Mouse (Mus musculus): ENCODE measurements around the gene Trpm6. TPM values are rescaled to one million over a fixed set of nuclear protein-coding genes. Genes with fewer than 3 reads are reported as not detected.

The Trpm6 gene
- polyA plus RNA-seq, 1 experiment from 2014 or later = 0.27 TPM

DNA sequence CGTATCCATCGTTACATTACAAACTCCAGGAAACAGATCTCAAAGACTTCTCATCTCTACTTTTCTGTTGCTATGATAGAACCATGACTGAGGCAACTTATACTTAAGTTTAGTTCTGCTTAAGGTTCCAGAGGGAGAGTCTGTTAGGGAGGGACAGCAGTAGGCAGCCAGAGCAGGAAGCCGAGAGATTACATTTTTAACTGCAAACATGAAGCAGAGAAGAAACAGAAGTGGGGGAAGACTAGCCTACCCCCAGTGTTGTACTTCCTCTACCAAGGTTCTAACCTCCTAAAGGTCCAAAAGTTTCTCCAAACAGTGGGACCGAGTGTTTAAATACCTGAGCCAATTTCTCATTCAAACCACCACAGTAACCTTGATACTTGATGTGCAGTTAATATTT is 13.9 kb upstream of the Trpm6 start:
- 94% methylated on average over 4 of the region's 4 CpGs for WGBS
- Histone ChIP-seq H3K4me1 (no peaks in the 10 kb centered on the region), H3K27me3 (replicated peaks) (no peaks in the 10 kb centered on the region), H3K27ac (no peak overlapping the region), H3K9ac (no peak overlapping the region), H3K4me3 (no peak overlapping the region), H3K4me2 (replicated peaks) (no peak overlapping the region), H3K9me3 (no peaks in the 10 kb centered on the region), H3K36me3 (no peaks in the 10 kb centered on the region)
- ATAC-seq (ENCODE audit: low FRiP score, low read depth) = no peak

DNA sequence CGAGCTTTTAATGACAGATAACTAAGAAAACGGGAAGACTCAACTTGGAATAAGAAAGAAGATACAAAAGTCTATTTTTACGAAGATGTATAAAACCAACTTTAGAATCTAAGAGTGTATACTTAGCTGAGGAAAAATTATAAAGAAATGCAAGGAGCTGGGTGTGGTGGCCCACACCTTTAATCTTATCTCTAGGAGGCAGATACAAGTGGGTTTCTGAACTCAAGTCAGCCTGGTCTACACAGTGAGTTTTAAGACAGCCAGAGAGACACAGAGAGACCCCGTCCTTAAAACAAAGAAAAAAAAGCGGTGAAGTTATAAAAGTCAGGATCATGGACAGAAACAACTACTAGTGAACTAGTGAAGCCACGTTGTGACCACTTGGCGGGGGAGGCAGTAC is 10.6 kb upstream of the Trpm6 start:
- no peaks in the 10 kb centered on the region for H3K4me1 ChIP-seq
- H3K9me3 ChIP-seq = no peaks in the 10 kb centered on the region
- H3K9ac ChIP-seq = no peak overlapping the region
- no peak overlapping the region for H3K27ac ChIP-seq
- no peak overlapping the region for H3K4me2 ChIP-seq (replicated peaks)
- no peak overlapping the region for H3K4me3 ChIP-seq
- H3K36me3 ChIP-seq = no peaks in the 10 kb centered on the region
- no peaks in the 10 kb centered on the region for H3K27me3 ChIP-seq (replicated peaks)
- 84% methylated on average over 7 of the region's 7 CpGs for WGBS
- ATAC-seq (ENCODE audit: low FRiP score, low read depth) = no peak

DNA sequence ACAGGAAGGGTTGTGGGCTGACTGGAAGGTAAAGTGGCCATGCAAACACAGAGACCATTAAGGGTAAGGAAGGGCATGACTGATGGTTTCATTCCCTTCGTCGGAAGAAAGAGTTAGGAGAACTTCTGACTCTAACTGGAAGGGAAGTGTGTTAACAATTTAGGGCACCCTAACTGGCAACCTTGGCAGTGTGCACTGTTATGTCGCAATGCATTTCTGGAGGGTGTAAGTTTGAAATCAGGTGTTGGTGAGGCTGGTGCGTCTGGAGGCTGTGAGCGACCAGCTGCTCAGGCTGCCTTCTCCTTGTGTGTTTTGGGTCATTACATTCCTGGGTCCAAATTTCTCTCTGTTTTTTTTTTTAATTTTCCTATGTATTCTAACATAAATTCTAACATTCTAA is 5.8 kb upstream of the Trpm6 start:
- 82% methylated on average over 5 of the region's 5 CpGs for WGBS
- Histone ChIP-seq H3K9me3 (no peaks in the 10 kb centered on the region), H3K4me3 (no peak overlapping the region), H3K4me2 (replicated peaks) (no peak overlapping the region), H3K4me1 (no peaks in the 10 kb centered on the region), H3K9ac (no peak overlapping the region), H3K36me3 (no peaks in the 10 kb centered on the region), H3K27me3 (replicated peaks) (no peaks in the 10 kb centered on the region), H3K27ac (no peak overlapping the region)
- ATAC-seq (ENCODE audit: low FRiP score, low read depth) = no peak

DNA sequence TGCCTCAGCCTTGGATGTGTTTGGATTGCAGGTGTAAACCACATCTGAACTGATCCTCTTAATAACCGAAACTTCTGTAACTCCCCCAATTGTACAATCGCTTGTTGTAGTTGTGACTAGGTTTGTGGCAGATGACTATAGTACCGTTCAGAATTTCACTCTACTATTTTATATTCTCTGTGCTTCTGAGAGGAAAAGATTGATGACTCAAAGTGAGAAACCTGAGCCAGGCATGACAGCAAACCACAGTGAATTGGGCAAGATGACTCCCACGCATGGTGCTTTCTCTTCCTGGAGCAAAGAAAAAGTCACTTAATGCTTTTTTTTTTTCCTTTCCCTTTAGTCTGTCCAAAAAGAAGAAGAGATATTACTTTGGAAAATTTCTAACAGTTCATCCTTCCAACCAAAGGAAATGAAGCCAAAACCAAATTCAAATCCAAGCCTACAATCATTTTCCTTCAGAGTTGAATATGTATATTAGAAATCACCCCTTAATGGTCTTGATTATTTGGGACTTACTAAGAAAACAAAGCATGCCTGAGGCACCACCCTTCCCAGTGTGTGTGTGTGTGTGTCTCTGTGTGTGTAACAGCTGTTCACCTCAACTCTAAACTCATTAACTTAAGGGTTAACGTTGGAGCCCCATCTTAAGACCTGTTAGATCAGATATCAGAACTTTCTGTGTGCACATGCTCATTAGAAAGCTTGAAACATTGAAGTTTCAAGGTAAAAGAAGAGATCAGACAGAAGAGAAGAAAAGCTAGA is 3.0 kb upstream of the Trpm6 start:
- 90% methylated on average over 5 of the region's 5 CpGs for WGBS
- ATAC-seq (ENCODE audit: low FRiP score, low read depth) = no peak
- no peak overlapping the region for H3K27ac ChIP-seq

DNA sequence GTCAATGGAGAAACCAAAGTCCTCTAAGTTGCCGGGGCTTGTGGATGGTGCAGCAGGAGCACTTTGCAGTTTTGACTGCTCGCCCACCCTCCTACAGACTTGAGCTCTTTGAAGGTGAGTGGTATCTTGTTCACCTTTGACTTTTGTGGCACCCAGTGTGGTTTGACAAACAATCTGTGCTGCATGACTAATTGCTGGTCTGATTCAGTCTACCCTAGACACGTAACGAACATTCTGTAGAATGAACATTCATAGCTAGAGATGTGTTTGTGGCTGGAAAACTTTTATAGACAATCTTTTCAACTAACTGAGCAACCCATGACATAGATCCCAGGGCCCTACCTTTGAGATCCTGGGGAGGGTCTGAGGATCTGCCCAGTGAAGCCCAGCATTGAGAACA is 2.4 kb upstream of the Trpm6 start:
- H3K9ac ChIP-seq = no peak overlapping the region
- no peaks in the 10 kb centered on the region for H3K36me3 ChIP-seq
- H3K27ac ChIP-seq = no peak overlapping the region
- no peak overlapping the region for H3K4me3 ChIP-seq
- peaks cover 5% of the 10 kb centered on the region; the same call in 1 of the 2 replicates for H3K4me1 ChIP-seq
- 96% methylated on average over 4 of the region's 4 CpGs for WGBS
- no peak overlapping the region for H3K4me2 ChIP-seq (replicated peaks)
- no peak for ATAC-seq (ENCODE audit: low FRiP score, low read depth)
- peaks cover 13% of the 10 kb centered on the region; the same call in 1 of the 2 replicates for H3K27me3 ChIP-seq (replicated peaks)
- H3K9me3 ChIP-seq = no peaks in the 10 kb centered on the region

More for the DNA sequence above, 3.0 kb upstream of the Trpm6 start:
- Histone ChIP-seq H3K36me3 (no peaks in the 10 kb centered on the region), H3K4me1 (peaks cover 5% of the 10 kb centered on the region; the same call in 1 of the 2 replicates), H3K27me3 (replicated peaks) (peaks cover 13% of the 10 kb centered on the region; the same call in 1 of the 2 replicates), H3K9me3 (no peaks in the 10 kb centered on the region), H3K4me3 (no peak overlapping the region), H3K9ac (no peak overlapping the region), H3K4me2 (replicated peaks) (no peak overlapping the region)

DNA sequence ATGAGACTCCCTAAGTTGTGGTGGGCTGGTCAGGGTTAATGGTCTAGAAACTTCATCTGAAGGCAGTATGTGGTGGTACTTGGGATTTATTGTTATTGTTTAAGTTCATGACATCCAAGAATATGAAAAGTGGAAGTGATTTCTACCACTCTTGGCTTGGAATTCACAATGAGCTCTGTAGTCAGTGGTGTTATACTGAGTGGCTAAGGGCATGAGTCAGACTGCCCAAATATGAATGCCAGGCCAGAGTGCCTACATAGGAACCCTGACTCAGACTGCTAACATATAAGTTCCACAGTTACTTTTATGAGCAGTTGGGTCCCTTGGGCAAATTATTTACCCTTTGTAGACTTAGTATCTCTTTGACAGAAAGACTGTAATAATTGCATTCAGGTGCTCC is 7.4 kb downstream of the Trpm6 start:
- H3K9ac ChIP-seq = no peak overlapping the region
- H3K9me3 ChIP-seq = no peaks in the 10 kb centered on the region
- H3K4me1 ChIP-seq = no peaks in the 10 kb centered on the region
- H3K27me3 ChIP-seq (replicated peaks) = no peaks in the 10 kb centered on the region
- H3K36me3 ChIP-seq = no peaks in the 10 kb centered on the region
- no peak for ATAC-seq (ENCODE audit: low FRiP score, low read depth)
- no peak overlapping the region for H3K4me3 ChIP-seq
- H3K4me2 ChIP-seq (replicated peaks) = no peak overlapping the region
- no peak overlapping the region for H3K27ac ChIP-seq

DNA sequence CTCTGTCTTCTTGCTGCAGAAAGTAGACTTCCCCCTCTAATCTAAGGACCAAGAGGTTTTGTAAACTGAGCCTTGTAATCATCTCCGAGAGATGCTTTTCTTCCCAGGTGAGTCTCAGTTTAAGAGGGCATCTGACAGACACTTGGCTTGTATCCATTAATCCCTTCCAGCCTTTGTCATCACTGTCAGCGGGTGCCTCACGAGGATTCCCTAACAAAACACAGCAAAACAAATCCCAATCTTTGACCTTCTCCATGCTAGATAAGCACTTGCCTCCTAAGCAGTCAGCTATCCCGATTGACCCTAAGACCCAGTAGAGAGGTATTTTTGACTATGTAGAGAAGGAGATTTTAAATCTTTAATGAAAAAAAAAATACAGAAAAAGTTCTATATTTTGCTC is 7.9 kb downstream of the Trpm6 start:
- Histone ChIP-seq H3K4me2 (replicated peaks) (no peak overlapping the region), H3K4me1 (no peaks in the 10 kb centered on the region), H3K27ac (no peak overlapping the region), H3K36me3 (no peaks in the 10 kb centered on the region), H3K4me3 (no peak overlapping the region), H3K9me3 (no peaks in the 10 kb centered on the region), H3K27me3 (replicated peaks) (no peaks in the 10 kb centered on the region), H3K9ac (no peak overlapping the region)
- WGBS = 74% methylated on average over 4 of the region's 4 CpGs
- no peak for ATAC-seq (ENCODE audit: low FRiP score, low read depth)

DNA sequence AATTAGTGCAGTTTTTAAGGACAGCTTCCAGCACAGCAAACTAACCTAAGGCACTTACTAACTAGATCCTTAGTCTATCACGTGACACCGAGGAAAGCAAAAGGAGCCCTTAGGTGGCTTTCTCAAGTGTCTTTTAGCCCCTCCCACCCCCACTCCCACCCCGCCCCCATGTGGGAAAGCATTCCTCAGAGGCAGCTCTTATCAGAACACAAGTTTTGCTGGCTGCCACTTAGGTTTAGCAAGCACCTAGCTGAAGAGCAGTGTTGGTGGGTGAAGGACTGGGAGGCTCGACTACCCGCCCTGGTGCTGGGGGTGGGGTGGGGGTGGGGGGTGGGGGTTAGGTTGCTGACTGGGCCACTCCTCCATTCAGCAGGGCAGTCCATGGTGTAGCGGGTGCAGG is 8.5 kb downstream of the Trpm6 start:
- Histone ChIP-seq H3K36me3 (no peaks in the 10 kb centered on the region), H3K9ac (no peak overlapping the region), H3K4me1 (no peaks in the 10 kb centered on the region), H3K4me2 (replicated peaks) (no peak overlapping the region), H3K27me3 (replicated peaks) (no peaks in the 10 kb centered on the region), H3K4me3 (no peak overlapping the region), H3K9me3 (no peaks in the 10 kb centered on the region), H3K27ac (no peak overlapping the region)
- ATAC-seq (ENCODE audit: low FRiP score, low read depth) = no peak
- WGBS = 50% methylated on average over 6 of the region's 6 CpGs

DNA sequence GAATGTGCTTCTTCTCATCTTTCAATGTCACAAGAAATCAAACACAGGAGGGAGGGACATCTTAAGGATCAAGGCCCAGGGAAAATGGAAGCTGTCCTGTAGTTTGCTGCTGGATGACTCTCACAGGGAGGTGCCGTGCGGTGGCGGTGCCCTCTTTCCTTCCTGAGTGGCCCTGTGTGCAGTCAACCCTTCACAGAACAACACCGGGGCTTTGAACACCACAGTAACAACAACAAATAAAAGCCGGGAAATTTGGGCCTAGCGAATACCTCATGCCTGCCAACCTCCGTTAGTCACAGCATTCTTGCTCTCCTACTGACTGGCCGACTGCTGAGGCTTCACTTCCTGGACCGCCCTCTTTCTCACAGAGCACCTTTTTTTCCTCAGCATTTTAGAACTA is 9.1 kb downstream of the Trpm6 start:
- no peak overlapping the region for H3K27ac ChIP-seq
- 46% methylated on average over 9 of the region's 9 CpGs for WGBS
- H3K9ac ChIP-seq = no peak overlapping the region
- no peak for ATAC-seq (ENCODE audit: low FRiP score, low read depth)
- no peaks in the 10 kb centered on the region for H3K9me3 ChIP-seq
- H3K4me2 ChIP-seq (replicated peaks) = no peak overlapping the region
- no peak overlapping the region for H3K4me3 ChIP-seq
- no peaks in the 10 kb centered on the region for H3K4me1 ChIP-seq
- no peaks in the 10 kb centered on the region for H3K36me3 ChIP-seq
- no peaks in the 10 kb centered on the region for H3K27me3 ChIP-seq (replicated peaks)

DNA sequence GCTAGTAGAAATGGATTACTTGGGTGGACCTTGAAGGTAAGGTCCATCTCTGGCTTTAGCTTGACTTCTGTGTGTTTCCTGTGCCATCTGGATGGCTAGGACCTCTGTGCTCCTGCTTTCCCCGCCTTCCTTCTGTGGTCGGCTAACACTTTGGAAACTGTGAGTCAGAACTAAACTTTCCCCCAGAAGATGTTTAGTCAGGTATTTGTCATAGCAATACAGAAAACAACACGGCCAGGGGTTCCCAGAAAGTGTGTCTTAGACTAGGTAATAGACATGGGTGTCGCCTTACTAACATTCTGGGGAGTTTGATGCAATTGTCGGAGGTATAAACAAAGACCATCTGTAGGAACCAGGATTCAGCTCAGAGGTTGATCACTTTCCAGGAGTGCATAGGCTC is 16.6 kb downstream of the Trpm6 start:
- H3K27ac ChIP-seq = no peak overlapping the region
- H3K4me2 ChIP-seq (replicated peaks) = no peak overlapping the region
- H3K27me3 ChIP-seq (replicated peaks) = no peaks in the 10 kb centered on the region
- H3K4me3 ChIP-seq = no peak overlapping the region
- no peaks in the 10 kb centered on the region for H3K4me1 ChIP-seq
- H3K9ac ChIP-seq = no peak overlapping the region
- 90% methylated on average over 5 of the region's 5 CpGs for WGBS
- ATAC-seq (ENCODE audit: low FRiP score, low read depth) = no peak
- H3K36me3 ChIP-seq = no peaks in the 10 kb centered on the region
- no peaks in the 10 kb centered on the region for H3K9me3 ChIP-seq

DNA sequence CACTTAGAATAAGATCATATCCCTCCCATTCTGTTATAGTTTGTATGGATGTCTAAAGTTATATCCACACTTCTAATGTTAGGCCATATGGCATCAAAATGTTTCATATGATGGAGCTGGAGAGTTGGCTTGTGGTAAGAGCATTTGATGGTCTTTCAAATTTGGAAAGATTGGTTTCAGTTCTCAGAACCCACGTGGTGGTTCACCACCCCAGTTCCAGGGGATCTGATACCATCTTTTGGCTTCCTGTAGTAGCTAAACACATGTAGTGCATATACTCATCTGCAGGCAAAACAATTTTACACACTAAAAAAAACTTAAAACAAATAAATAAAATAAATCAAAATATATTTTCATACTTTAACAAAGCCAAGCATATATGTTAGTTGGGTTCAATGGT is 21.3 kb downstream of the Trpm6 start:
- H3K9ac ChIP-seq = no peak overlapping the region
- no peaks in the 10 kb centered on the region for H3K4me1 ChIP-seq
- H3K4me3 ChIP-seq = no peak overlapping the region
- H3K9me3 ChIP-seq = no peaks in the 10 kb centered on the region
- 76% methylated on average over 1 of the region's 1 CpGs for WGBS
- no peaks in the 10 kb centered on the region for H3K27me3 ChIP-seq (replicated peaks)
- H3K27ac ChIP-seq = no peak overlapping the region
- no peaks in the 10 kb centered on the region for H3K36me3 ChIP-seq
- ATAC-seq (ENCODE audit: low FRiP score, low read depth) = no peak
- H3K4me2 ChIP-seq (replicated peaks) = no peak overlapping the region

DNA sequence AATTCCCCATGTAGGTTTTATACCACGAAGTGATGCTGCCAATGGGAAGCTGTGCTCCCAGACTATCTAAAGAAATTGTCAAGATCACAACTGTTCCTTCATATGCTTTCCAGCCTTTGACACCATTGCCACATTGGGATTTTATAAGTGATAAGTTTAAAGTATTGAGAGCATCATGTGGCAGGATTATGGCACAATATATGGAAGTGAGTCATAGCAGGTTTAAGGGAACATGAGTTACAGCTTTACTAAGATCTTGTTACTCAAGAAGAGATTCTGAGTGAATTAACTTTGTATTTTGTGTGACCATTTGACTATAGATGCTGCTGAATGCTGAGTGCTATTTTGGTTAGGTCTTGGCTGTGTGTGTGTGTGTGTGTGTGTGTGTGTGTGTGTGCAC is 21.8 kb downstream of the Trpm6 start:
- Histone ChIP-seq H3K4me1 (no peaks in the 10 kb centered on the region), H3K9me3 (no peaks in the 10 kb centered on the region), H3K4me2 (replicated peaks) (no peak overlapping the region), H3K36me3 (no peaks in the 10 kb centered on the region), H3K4me3 (no peak overlapping the region), H3K9ac (no peak overlapping the region), H3K27ac (no peak overlapping the region), H3K27me3 (replicated peaks) (no peaks in the 10 kb centered on the region)
- WGBS = 83% methylated on average over 1 of the region's 1 CpGs
- ATAC-seq (ENCODE audit: low FRiP score, low read depth) = no peak

DNA sequence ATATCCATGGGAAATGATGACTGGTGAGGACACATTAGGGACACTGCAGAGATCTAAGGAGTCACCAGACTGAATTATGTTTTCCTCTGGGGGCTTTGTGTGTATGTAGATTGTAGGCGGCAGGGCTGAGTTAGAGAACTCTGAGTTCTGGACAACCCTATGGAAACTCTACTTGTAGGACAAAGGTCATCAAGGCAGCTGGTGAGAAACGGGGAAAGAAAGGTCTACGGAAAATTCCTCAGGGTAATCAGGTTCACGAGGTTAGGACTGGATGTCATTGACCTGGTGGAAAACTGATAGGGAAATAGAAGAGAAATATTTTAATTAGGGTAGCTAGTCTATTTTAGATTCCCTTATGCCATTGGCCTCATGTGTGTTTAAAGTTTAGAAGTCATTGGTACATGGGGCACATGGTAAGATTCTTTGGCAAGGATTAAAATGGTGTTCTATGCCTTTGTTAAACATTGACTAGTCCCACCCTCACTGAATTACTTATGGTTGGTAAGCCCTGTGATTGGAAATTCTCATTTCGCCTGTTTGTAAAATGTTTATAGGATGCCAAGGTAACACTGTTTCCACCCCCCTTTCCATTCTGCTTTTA is 23.2 kb downstream of the Trpm6 start:
- WGBS = 89% methylated on average over 5 of the region's 5 CpGs
- Histone ChIP-seq H3K9ac (no peak overlapping the region), H3K4me1 (no peaks in the 10 kb centered on the region), H3K27ac (no peak overlapping the region), H3K36me3 (no peaks in the 10 kb centered on the region), H3K4me3 (no peak overlapping the region), H3K9me3 (no peaks in the 10 kb centered on the region), H3K4me2 (replicated peaks) (no peak overlapping the region), H3K27me3 (replicated peaks) (no peaks in the 10 kb centered on the region)
- ATAC-seq (ENCODE audit: low FRiP score, low read depth) = no peak

Data from neural tube, embryonic 12.5 days (tissue).